Mouse (Mus musculus) lung, embryonic 15.5 days (tissue): ENCODE data around the gene Zc3h12d. TPM values are rescaled to one million over a fixed set of nuclear protein-coding genes. Genes with fewer than 3 reads are reported as not detected.

Source experiments
- ATAC-seq: fragments of 200-750 bp; cut with Nextera tagmentation; 2 replicates; pipeline ENCODE4 v1.8.0; 2017; ENCODE audit warnings: moderate number of reproducible peaks, borderline replicate concordance; ENCODE audit not compliant: low FRiP score, low TSS enrichment; ENCODE audit errors: extremely low read depth
- H3K27ac ChIP-seq: fragments of 300-500 bp; sonication (generic); 2 replicates; pipeline ENCODE4 v1.5.1; 2015; ENCODE audit warnings: moderate library complexity, mild to moderate bottlenecking, inconsistent platforms
- H3K27me3 ChIP-seq: fragments of 300-500 bp; sonication (generic); 2 replicates; pipeline ENCODE4 v1.6.1; 2015; ENCODE audit warnings: inconsistent platforms
- H3K36me3 ChIP-seq: fragments of 300-500 bp; sonication (generic); 2 replicates; pipeline ENCODE4 v1.6.1; 2015; ENCODE audit warnings: inconsistent platforms
- H3K4me1 ChIP-seq: fragments of 300-500 bp; sonication (generic); 2 replicates; pipeline ENCODE4 v1.6.1; 2015; ENCODE audit warnings: inconsistent platforms
- H3K4me2 ChIP-seq: fragments of 300-500 bp; sonication (generic); 2 replicates; pipeline ENCODE4 v1.6.1; 2015; ENCODE audit warnings: inconsistent platforms, mild to moderate bottlenecking, moderate library complexity
- H3K4me3 ChIP-seq: fragments of 300-500 bp; sonication (generic); 2 replicates; pipeline ENCODE4 v1.5.1; 2015; ENCODE audit warnings: mild to moderate bottlenecking, inconsistent platforms
- H3K9ac ChIP-seq: fragments of 300-500 bp; sonication (generic); 2 replicates; pipeline ENCODE4 v1.6.1; 2015; ENCODE audit warnings: inconsistent platforms
- H3K9me3 ChIP-seq: fragments of 300-500 bp; sonication (generic); 2 replicates; pipeline ENCODE4 v1.6.1; 2016; ENCODE audit warnings: inconsistent platforms
- WGBS: fragments of 180-500 bp; shearing (Covaris S2); methylation state at CpG from one replicate; pipeline ENCODE4 v1.1.7; 2015; 5-methylcytosine and 5-hydroxymethylcytosine counted together
- polyA plus RNA-seq: library from polyadenylated mRNA; unstranded; fragments of >200 nt; fragmentation: Nextera tagmentation; extraction: Ambion mirVana; gene quantifications from 2 replicates; pipeline ENCODE4 v1.2.1, GENCODE M21; 2015

Zc3h12d gene
- polyA plus RNA-seq, 1 experiment from 2014 or later: 0.14 TPM

GRCm38 (mm10) chr10:7840353-7840733, 8.1 kb downstream of the Zc3h12d start:
- no peaks in the 10 kb centered on the region for H3K9me3 ChIP-seq
- no peak overlapping the region for H3K27ac ChIP-seq
- H3K36me3 ChIP-seq: no peaks in the 10 kb centered on the region
- 77% methylated on average over 2 of the region's 2 CpGs for WGBS
- ATAC-seq: no peak
- H3K9ac ChIP-seq: no peak overlapping the region
- H3K4me3 ChIP-seq: no peak overlapping the region
- no peak overlapping the region for H3K4me2 ChIP-seq
- H3K4me1 ChIP-seq: peaks cover 19% of the 10 kb centered on the region
- H3K27me3 ChIP-seq: peaks cover 2% of the 10 kb centered on the region; the same call in 1 of the 2 replicates

GRCm38 (mm10) chr10:7840785-7841184, 8.5 kb downstream of the Zc3h12d start:
- Histone ChIP-seq H3K36me3 (no peaks in the 10 kb centered on the region), H3K4me2 (no peak overlapping the region), H3K9me3 (no peaks in the 10 kb centered on the region), H3K9ac (no peak overlapping the region), H3K4me1 (peaks cover 19% of the 10 kb centered on the region), H3K4me3 (no peak overlapping the region), H3K27ac (no peak overlapping the region), H3K27me3 (no peaks in the 10 kb centered on the region; the same call in 1 of the 2 replicates)
- 59% methylated on average over 3 of the region's 3 CpGs for WGBS
- no peak for ATAC-seq

GRCm38 (mm10) chr10:7841571-7842080, 9.4 kb downstream of the Zc3h12d start:
- WGBS: 24% methylated on average over 14 of the region's 14 CpGs
- Histone ChIP-seq H3K9me3 (no peaks in the 10 kb centered on the region), H3K27ac (peak overlapping the region; percentile 62), H3K36me3 (no peaks in the 10 kb centered on the region), H3K27me3 (no peaks in the 10 kb centered on the region), H3K4me3 (no peak overlapping the region), H3K4me1 (peaks cover 19% of the 10 kb centered on the region), H3K4me2 (peak overlapping the region; percentile 35), H3K9ac (no peak overlapping the region)
- ATAC-seq: peak; percentile 82

GRCm38 (mm10) chr10:7843181-7843580, 10.9 kb downstream of the Zc3h12d start:
- peaks cover 14% of the 10 kb centered on the region for H3K4me1 ChIP-seq
- no peak overlapping the region for H3K4me2 ChIP-seq
- H3K27me3 ChIP-seq: no peaks in the 10 kb centered on the region
- ATAC-seq: no peak
- no peaks in the 10 kb centered on the region for H3K36me3 ChIP-seq
- H3K9me3 ChIP-seq: no peaks in the 10 kb centered on the region
- H3K4me3 ChIP-seq: no peak overlapping the region
- no peak overlapping the region for H3K27ac ChIP-seq
- H3K9ac ChIP-seq: no peak overlapping the region
- 85% methylated on average over 4 of the region's 4 CpGs for WGBS

GRCm38 (mm10) chr10:7844161-7844560, 11.9 kb downstream of the Zc3h12d start:
- no peak overlapping the region for H3K4me2 ChIP-seq
- H3K9ac ChIP-seq: no peak overlapping the region
- no peaks in the 10 kb centered on the region for H3K36me3 ChIP-seq
- no peaks in the 10 kb centered on the region for H3K9me3 ChIP-seq
- H3K4me3 ChIP-seq: no peak overlapping the region
- no peak overlapping the region for H3K27ac ChIP-seq
- H3K4me1 ChIP-seq: peaks cover 14% of the 10 kb centered on the region
- ATAC-seq: no peak
- no peaks in the 10 kb centered on the region for H3K27me3 ChIP-seq
- WGBS: 67% methylated on average over 4 of the region's 4 CpGs

- H3K4me1 ChIP-seq: peaks cover 11% of the 10 kb centered on the region
- H3K27me3 ChIP-seq: no peaks in the 10 kb centered on the region
- ATAC-seq: no peak
- no peaks in the 10 kb centered on the region for H3K36me3 ChIP-seq
- H3K27ac ChIP-seq: no peak overlapping the region
- 61% methylated on average over 8 of the region's 8 CpGs for WGBS
- H3K4me2 ChIP-seq: no peak overlapping the region
- H3K9me3 ChIP-seq: no peaks in the 10 kb centered on the region
- no peak overlapping the region for H3K9ac ChIP-seq
- H3K4me3 ChIP-seq: no peak overlapping the region
Observed at GRCm38 (mm10) chr10:7845136-7845535, 12.9 kb downstream of the Zc3h12d start.

- Histone ChIP-seq H3K4me3 (no peak overlapping the region), H3K4me2 (no peak overlapping the region), H3K36me3 (no peaks in the 10 kb centered on the region), H3K27me3 (no peaks in the 10 kb centered on the region), H3K9ac (no peak overlapping the region), H3K27ac (no peak overlapping the region), H3K9me3 (no peaks in the 10 kb centered on the region), H3K4me1 (peaks cover 11% of the 10 kb centered on the region)
- 87% methylated on average over 4 of the region's 4 CpGs for WGBS
- ATAC-seq: no peak
Observed at GRCm38 (mm10) chr10:7845991-7846390, 13.7 kb downstream of the Zc3h12d start.

- no peak overlapping the region for H3K4me3 ChIP-seq
- H3K9ac ChIP-seq: no peak overlapping the region
- H3K9me3 ChIP-seq: no peaks in the 10 kb centered on the region
- no peak overlapping the region for H3K4me2 ChIP-seq
- H3K36me3 ChIP-seq: no peaks in the 10 kb centered on the region
- no peak overlapping the region for H3K27ac ChIP-seq
- no peak for ATAC-seq
- 79% methylated on average over 2 of the region's 2 CpGs for WGBS
- peaks cover 2% of the 10 kb centered on the region; the same call in 1 of the 2 replicates for H3K4me1 ChIP-seq
- no peaks in the 10 kb centered on the region for H3K27me3 ChIP-seq
Observed at GRCm38 (mm10) chr10:7847166-7847605, 14.9 kb downstream of the Zc3h12d start.

- ATAC-seq: no peak
- 57% methylated on average over 3 of the region's 3 CpGs for WGBS
- Histone ChIP-seq H3K27me3 (no peaks in the 10 kb centered on the region), H3K4me1 (no peaks in the 10 kb centered on the region), H3K4me3 (no peak overlapping the region), H3K9ac (no peak overlapping the region), H3K4me2 (no peak overlapping the region), H3K36me3 (no peaks in the 10 kb centered on the region), H3K27ac (no peak overlapping the region), H3K9me3 (no peaks in the 10 kb centered on the region)
Observed at GRCm38 (mm10) chr10:7851891-7852290, 19.6 kb downstream of the Zc3h12d start.

GRCm38 (mm10) chr10:7860494-7860893, 28.2 kb downstream of the Zc3h12d start:
- no peak overlapping the region for H3K4me2 ChIP-seq
- no peaks in the 10 kb centered on the region for H3K4me1 ChIP-seq
- no peaks in the 10 kb centered on the region for H3K36me3 ChIP-seq
- H3K9me3 ChIP-seq: no peaks in the 10 kb centered on the region
- no peaks in the 10 kb centered on the region for H3K27me3 ChIP-seq
- WGBS: 82% methylated on average over 7 of the region's 7 CpGs
- no peak overlapping the region for H3K4me3 ChIP-seq
- no peak for ATAC-seq
- no peak overlapping the region for H3K27ac ChIP-seq
- H3K9ac ChIP-seq: no peak overlapping the region

GRCm38 (mm10) chr10:7861259-7861936, 29.1 kb downstream of the Zc3h12d start:
- 66% methylated on average over 14 of the region's 14 CpGs for WGBS
- H3K4me2 ChIP-seq: no peak overlapping the region
- no peak overlapping the region for H3K27ac ChIP-seq
- no peaks in the 10 kb centered on the region for H3K9me3 ChIP-seq
- H3K36me3 ChIP-seq: no peaks in the 10 kb centered on the region
- H3K9ac ChIP-seq: no peak overlapping the region
- no peak overlapping the region for H3K4me3 ChIP-seq
- peaks cover under 1% of the 10 kb centered on the region; the same call in 1 of the 2 replicates for H3K27me3 ChIP-seq
- no peaks in the 10 kb centered on the region for H3K4me1 ChIP-seq
- ATAC-seq: peak; percentile 35; the same call in 1 of the 2 replicates

GRCm38 (mm10) chr10:7861937-7862657, 29.8 kb downstream of the Zc3h12d start:
- no peak overlapping the region for H3K4me2 ChIP-seq
- no peak overlapping the region for H3K4me3 ChIP-seq
- peaks cover 7% of the 10 kb centered on the region for H3K27me3 ChIP-seq
- 82% methylated on average over 25 of the region's 25 CpGs for WGBS
- H3K9me3 ChIP-seq: no peaks in the 10 kb centered on the region
- no peak for ATAC-seq
- no peak overlapping the region for H3K27ac ChIP-seq
- no peaks in the 10 kb centered on the region for H3K36me3 ChIP-seq
- peaks cover 2% of the 10 kb centered on the region; the same call in 1 of the 2 replicates for H3K4me1 ChIP-seq
- no peak overlapping the region for H3K9ac ChIP-seq
